Mouse (Mus musculus): ENCODE measurements around the gene Sept9. TPM values are rescaled to one million over a fixed set of nuclear protein-coding genes. Genes with fewer than 3 reads are reported as not detected.

Gene Sept9
- polyA plus RNA-seq, 1 experiment: 41.4 TPM

- no peak for DNase-seq
- Histone ChIP-seq H3K4me1 (ENCODE audit: control insufficient read depth, insufficient read depth, low read length) (peaks cover 2% of the 10 kb centered on the region; the same call in 1 of the 2 replicates), H3K4me3 (replicated peaks; ENCODE audit: extremely low read depth, low read depth, low read length) (no peak overlapping the region)
- TF ChIP-seq POLR2A (IDR thresholded peaks at IDR 0.05; ENCODE audit: borderline replicate concordance, extremely low read depth, low read depth, low read length) (no peak), CTCF (IDR thresholded peaks at IDR 0.05; ENCODE audit: insufficient read depth, low read length) (no peak)
- 54% methylated on average over 7 of the region's 7 CpGs for WGBS
These were observed 204.3 kb downstream of the Sept9 start for GRCm38 (mm10) chr11:117403781-117404180.

DNA sequence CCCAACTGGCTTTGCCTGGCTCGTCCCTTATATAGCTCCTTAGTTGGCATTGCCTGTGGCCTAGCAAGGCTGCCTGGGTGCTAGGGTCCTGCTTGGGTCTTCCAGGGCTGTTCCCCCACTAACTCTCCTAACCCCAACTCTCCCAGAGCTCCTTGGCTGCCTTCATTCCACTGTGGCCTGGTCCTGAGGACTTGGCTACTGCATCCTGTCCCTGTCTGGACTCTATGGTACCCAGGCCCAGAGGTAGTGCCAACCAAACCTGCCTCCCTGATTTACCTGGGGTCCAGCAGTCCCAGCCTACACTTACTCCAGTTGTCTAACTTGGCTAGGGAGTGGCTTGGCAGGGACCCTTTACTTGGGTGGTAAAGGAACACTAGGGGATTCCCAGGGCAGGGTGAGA lies 207.2 kb downstream of the Sept9 start:
- H3K4me1 ChIP-seq (ENCODE audit: control insufficient read depth, insufficient read depth, low read length): peaks cover 2% of the 10 kb centered on the region; the same call in 1 of the 2 replicates

GRCm38 (mm10) chr11:117407196-117407595 lies 207.7 kb downstream of the Sept9 start:
- no peak for DNase-seq
- 29% methylated on average over 4 of the region's 4 CpGs for WGBS
- TF ChIP-seq CTCF (IDR thresholded peaks at IDR 0.05; ENCODE audit: insufficient read depth, low read length) (no peak), POLR2A (IDR thresholded peaks at IDR 0.05; ENCODE audit: borderline replicate concordance, extremely low read depth, low read depth, low read length) (no peak)
- Histone ChIP-seq H3K4me1 (ENCODE audit: control insufficient read depth, insufficient read depth, low read length) (peaks cover 2% of the 10 kb centered on the region; the same call in 1 of the 2 replicates), H3K4me3 (replicated peaks; ENCODE audit: extremely low read depth, low read depth, low read length) (no peak overlapping the region)

More for the DNA sequence above, 207.2 kb downstream of the Sept9 start:
- H3K4me3 ChIP-seq (replicated peaks; ENCODE audit: extremely low read depth, low read depth, low read length): no peak overlapping the region
- no peak for DNase-seq
- WGBS: 89% methylated on average over 1 of the region's 1 CpGs
- no peak for TF ChIP-seq CTCF (IDR thresholded peaks at IDR 0.05; ENCODE audit: insufficient read depth, low read length)
- no peak for TF ChIP-seq POLR2A (IDR thresholded peaks at IDR 0.05; ENCODE audit: borderline replicate concordance, extremely low read depth, low read depth, low read length)

DNA sequence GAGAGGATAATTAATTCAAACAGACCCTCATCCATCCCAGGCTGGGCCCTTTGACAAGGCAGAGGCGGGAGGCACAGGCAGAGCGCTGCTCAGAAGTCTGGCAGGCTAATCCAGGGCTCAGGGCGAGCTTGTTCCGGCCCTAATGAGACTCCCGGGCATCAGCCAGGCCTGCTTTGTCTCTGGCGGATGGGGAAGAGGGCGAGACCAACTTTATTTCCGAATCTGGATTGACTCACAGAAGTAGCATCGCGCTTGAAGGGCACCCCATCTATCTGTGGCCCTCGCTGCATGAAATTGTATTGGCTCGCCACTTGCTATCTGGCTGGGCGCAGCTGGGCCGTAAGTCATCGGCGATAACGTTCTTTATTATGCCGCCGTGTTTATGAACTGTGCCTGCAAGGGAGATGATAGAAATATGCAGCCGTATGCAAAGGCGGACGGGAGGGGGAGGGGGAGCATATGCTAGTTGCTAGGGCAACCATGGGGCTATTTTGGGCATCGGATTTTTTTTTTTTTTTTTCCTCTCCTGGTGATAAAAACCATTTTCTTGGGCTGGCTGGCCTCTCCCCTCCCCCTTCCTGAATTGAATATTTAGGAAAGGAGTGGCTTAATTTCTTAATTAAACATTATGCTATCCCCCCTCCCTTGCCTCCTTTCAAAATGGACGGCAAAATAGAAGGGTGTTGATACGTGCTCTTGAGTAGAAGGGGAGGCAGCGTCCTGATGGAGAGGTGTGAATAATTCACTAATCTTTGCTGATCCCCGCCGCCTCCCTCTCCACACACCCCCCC lies 208.4 kb downstream of the Sept9 start:
- no peak for TF ChIP-seq POLR2A (IDR thresholded peaks at IDR 0.05; ENCODE audit: borderline replicate concordance, extremely low read depth, low read depth, low read length)
- no peak for TF ChIP-seq CTCF (IDR thresholded peaks at IDR 0.05; ENCODE audit: insufficient read depth, low read length)
- peak; percentile 14 for DNase-seq
- Histone ChIP-seq H3K4me1 (ENCODE audit: control insufficient read depth, insufficient read depth, low read length) (peaks cover 2% of the 10 kb centered on the region; the same call in 1 of the 2 replicates), H3K4me3 (replicated peaks; ENCODE audit: extremely low read depth, low read depth, low read length) (peak overlapping the region; percentile 25)
- WGBS: 1% methylated on average over 28 of the region's 28 CpGs

DNA sequence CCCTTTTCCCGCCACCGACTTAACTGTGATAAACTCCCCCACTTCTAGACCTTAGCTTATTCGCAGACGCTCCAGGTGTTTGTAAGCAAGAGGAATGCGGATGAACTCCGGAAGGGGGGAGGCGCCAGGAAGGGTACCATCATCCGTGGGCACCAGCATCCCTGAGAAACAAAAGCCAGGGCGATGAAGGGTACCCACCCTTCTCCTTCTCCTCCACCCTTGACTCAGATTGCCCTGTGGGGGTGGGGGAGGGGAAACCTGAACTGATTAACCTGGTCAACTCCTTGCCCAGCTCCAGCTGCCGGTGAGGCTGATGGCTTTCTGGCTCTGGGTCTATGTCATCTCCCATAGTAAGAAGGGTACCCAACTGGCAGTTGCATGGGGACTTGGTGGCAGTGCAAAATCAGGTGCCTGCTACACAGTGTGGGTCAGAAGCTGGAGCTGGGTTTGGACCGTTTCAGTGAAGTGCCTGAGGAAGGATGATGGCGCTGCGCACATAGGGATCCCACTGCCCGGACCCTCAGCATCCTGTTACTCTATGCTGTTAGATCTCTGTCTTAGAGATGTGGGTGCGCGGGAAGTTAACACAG lies 209.1 kb downstream of the Sept9 start:
- no peak overlapping the region for H3K4me3 ChIP-seq (replicated peaks; ENCODE audit: extremely low read depth, low read depth, low read length)
- 15% methylated on average over 16 of the region's 16 CpGs for WGBS
- TF ChIP-seq POLR2A (IDR thresholded peaks at IDR 0.05; ENCODE audit: borderline replicate concordance, extremely low read depth, low read depth, low read length): no peak
- no peak for DNase-seq
- H3K4me1 ChIP-seq (ENCODE audit: control insufficient read depth, insufficient read depth, low read length): peaks cover 2% of the 10 kb centered on the region; the same call in 1 of the 2 replicates

DNA sequence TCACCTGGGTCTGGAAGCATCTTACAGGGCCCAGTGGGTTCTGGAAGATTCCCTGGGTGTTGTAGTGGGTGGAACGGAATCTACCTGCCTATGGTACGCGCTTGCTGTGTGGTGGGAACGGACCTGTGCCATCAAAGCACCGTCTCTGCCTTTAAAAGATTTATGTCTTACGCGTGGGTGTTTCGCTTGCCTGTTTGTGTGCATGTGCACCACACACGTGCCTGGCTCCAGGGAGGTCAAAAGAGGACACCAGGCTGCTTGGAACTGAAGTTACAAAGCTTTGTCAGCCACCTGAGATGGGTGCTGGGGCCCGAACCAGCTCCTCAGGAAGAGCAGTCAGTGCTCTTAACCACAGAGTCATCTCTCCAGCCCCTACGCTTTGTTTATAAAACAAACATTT lies 209.9 kb downstream of the Sept9 start:
- DNase-seq: no peak
- TF ChIP-seq CTCF (IDR thresholded peaks at IDR 0.05; ENCODE audit: insufficient read depth, low read length): no peak
- no peak for TF ChIP-seq POLR2A (IDR thresholded peaks at IDR 0.05; ENCODE audit: borderline replicate concordance, extremely low read depth, low read depth, low read length)
- H3K4me3 ChIP-seq (replicated peaks; ENCODE audit: extremely low read depth, low read depth, low read length): no peak overlapping the region
- 52% methylated on average over 11 of the region's 11 CpGs for whole genome bisulfite sequencing
- peaks cover 2% of the 10 kb centered on the region; the same call in 1 of the 2 replicates for H3K4me1 ChIP-seq (ENCODE audit: control insufficient read depth, insufficient read depth, low read length)

- 12% methylated on average over 6 of the region's 6 CpGs for WGBS
- Histone ChIP-seq H3K4me1 (ENCODE audit: control insufficient read depth, insufficient read depth, low read length) (peaks cover 5% of the 10 kb centered on the region), H3K4me3 (replicated peaks; ENCODE audit: extremely low read depth, low read depth, low read length) (no peak overlapping the region)
- DNase-seq: no peak
- TF ChIP-seq CTCF (IDR thresholded peaks at IDR 0.05; ENCODE audit: insufficient read depth, low read length): no peak
- no peak for TF ChIP-seq POLR2A (IDR thresholded peaks at IDR 0.05; ENCODE audit: borderline replicate concordance, extremely low read depth, low read depth, low read length)
These were observed 210.6 kb downstream of the Sept9 start for GRCm38 (mm10) chr11:117410059-117410458.

- Histone ChIP-seq H3K4me3 (replicated peaks; ENCODE audit: extremely low read depth, low read depth, low read length) (no peak overlapping the region), H3K4me1 (ENCODE audit: control insufficient read depth, insufficient read depth, low read length) (peaks cover 5% of the 10 kb centered on the region)
- DNase-seq: no peak
- TF ChIP-seq POLR2A (IDR thresholded peaks at IDR 0.05; ENCODE audit: borderline replicate concordance, extremely low read depth, low read depth, low read length): no peak
- 72% methylated on average over 4 of the region's 4 CpGs for WGBS
These were observed 212.2 kb downstream of the Sept9 start for GRCm38 (mm10) chr11:117411663-117412062.

Other genes with a start within 250 kb of the Sept9 start
- 123 and 133 TPM in 2 replicates for gene Sec14l1, start 84.5 kb upstream of the Sept9 start, polyA plus RNA-seq (2012; rRNA removed)

Data from lung, adult 2 months (tissue).